Mouse (Mus musculus): ENCODE data around the gene Rhod.

DNA sequence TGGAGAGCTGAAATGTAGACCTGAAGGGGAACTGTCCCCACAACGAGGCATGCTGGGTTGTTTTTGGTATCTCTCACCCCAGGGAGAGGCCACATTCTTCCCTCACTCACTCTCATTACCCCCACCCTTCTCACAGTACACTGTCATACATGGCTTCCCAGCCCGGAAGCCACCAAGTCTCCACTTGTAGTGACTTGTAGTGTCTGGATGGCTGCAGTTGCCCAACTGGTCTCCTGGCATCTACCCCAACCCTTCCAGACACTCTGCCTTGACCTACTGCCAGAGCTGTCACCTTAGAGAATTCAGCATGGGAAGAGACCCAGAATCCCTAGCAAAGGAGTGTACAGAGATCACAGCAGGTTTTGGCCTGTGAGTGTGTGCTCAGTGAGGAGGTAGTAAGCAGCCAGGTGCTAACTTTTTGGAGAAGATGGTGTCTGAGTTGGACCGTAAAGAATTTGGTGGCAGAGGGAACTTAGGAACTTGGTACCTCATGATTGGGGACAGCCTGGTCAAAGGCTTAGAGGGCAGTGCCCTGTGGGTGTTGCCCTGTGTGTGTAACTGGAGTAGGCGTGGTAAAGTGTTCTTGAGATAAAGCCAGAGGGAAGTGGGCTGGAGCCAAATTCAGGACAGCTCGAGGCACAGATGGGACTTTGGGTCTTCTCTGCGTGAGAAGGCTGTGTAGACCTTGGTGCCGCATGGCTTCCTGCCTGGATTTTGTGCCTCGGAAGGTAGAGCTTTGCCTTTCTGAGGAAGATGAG is 18.9 kb downstream of the Rhod start:
- TF ChIP-seq MAFK (IDR thresholded peaks at IDR 0.05; ENCODE audit: insufficient read depth, low read depth, low read length) (no peak), ZC3H11A (IDR thresholded peaks at IDR 0.05; ENCODE audit: borderline replicate concordance, low read depth, low read length) (no peak), ZNF384 (IDR thresholded peaks at IDR 0.05; ENCODE audit: low read depth, low read length) (no peak)

Data from ES-E14 (cell line).